9 mouse cellular contexts compared by ENCODE assay signal in genomic region chr8:121649423-121649822, GRCm38 (mm10). TPM values are rescaled to one million over a fixed set of nuclear protein-coding genes. Genes with fewer than 3 reads are reported as not detected.
DNase-seq lines count a peak whose midpoint lies in the region; ATAC-seq and TF ChIP-seq lines count a peak whose summit lies in the region.
"Had no signal": no experiment of that assay in that cellular context is flagged by ENCODE, and none has a peak within 500 bp of the region (broad histone marks: within the 10 kb centered on the region; RNA-seq: fewer than 3 reads in every experiment).

No protein-coding gene starts in this region.

- H3K27ac ChIP-seq in kidney, embryonic 14.5 days (ENCODE audit: low read depth, low read length) = no peak overlapping the region
- no peak overlapping the region for H3K27ac ChIP-seq in forebrain, embryonic 11.5 days (ENCODE audit: low read depth, low read length)
- peak overlapping the region; percentile 71 for H3K27ac ChIP-seq in intestine, postnatal 0 days (ENCODE audit: low read depth, low read length)

- no peak for TF ChIP-seq CTCF in intestine, postnatal 0 days (IDR thresholded peaks at IDR 0.05; ENCODE audit: low read depth)

- no peak for ATAC-seq in kidney, embryonic 14.5 days (ENCODE audit: low FRiP score, low TSS enrichment)
- no peak for ATAC-seq in forebrain, embryonic 11.5 days (replicated peaks; ENCODE audit: low FRiP score)
- ATAC-seq in intestine, postnatal 0 days = no peak

- WGBS in kidney, embryonic 14.5 days = 80% methylated on average over 5 of the region's 5 CpGs
- WGBS in forebrain, embryonic 11.5 days = 83% methylated on average over 5 of the region's 5 CpGs
- WGBS in intestine, postnatal 0 days = 48% methylated on average over 5 of the region's 5 CpGs

- TF ChIP-seq POLR2A in myocyte (IDR thresholded peaks at IDR 0.05; ENCODE audit: insufficient read length, low read depth) = no peak

- peak overlapping the region; percentile 79; the same call in 1 of the 2 replicates for H3K9ac ChIP-seq in kidney, embryonic 14.5 days (ENCODE audit: low read depth, low read length)
- H3K9ac ChIP-seq in forebrain, embryonic 11.5 days (ENCODE audit: low read length) = peak overlapping the region; percentile 32; the same call in 1 of the 2 replicates
- peak overlapping the region; percentile 38; the same call in 1 of the 2 replicates for H3K9ac ChIP-seq in intestine, postnatal 0 days (ENCODE audit: low read depth, low read length)

- no peak overlapping the region for H3ac ChIP-seq in myocyte (ENCODE audit: control insufficient read depth, insufficient read length)

- DNase-seq in kidney, postnatal 14 days = no peak
- DNase-seq in forebrain, embryonic 11.5 days (ENCODE audit: low spot score) = no peak
- no peak for DNase-seq in adipocyte (ENCODE audit: low spot score)
- no peak for DNase-seq in layer of hippocampus, postnatal 25 days (ENCODE audit: extremely low spot score in 1 of 2, low spot score in 1 of 2)
- no peak for DNase-seq in adrenal gland, postnatal 4 days (ENCODE audit: low spot score in 2 of 2)
- DNase-seq: lung, postnatal 36 days had no signal

- no peaks in the 10 kb centered on the region for H3K27me3 ChIP-seq in kidney, embryonic 14.5 days (ENCODE audit: control insufficient read depth, insufficient read depth, low read length)
- H3K27me3 ChIP-seq in forebrain, embryonic 11.5 days (ENCODE audit: control insufficient read depth, insufficient read depth, low read length) = no peaks in the 10 kb centered on the region
- H3K27me3 ChIP-seq in intestine, postnatal 0 days (replicated peaks; ENCODE audit: control insufficient read depth, insufficient read depth, low read length) = no peaks in the 10 kb centered on the region
- no peaks in the 10 kb centered on the region for H3K27me3 ChIP-seq in myocyte (ENCODE audit: control insufficient read depth, insufficient read depth, insufficient read length)

- H3K9me3 ChIP-seq in kidney, embryonic 14.5 days (ENCODE audit: control insufficient read depth, low read length) = no peaks in the 10 kb centered on the region
- no peaks in the 10 kb centered on the region for H3K9me3 ChIP-seq in forebrain, embryonic 11.5 days (ENCODE audit: control insufficient read depth, low read length)
- no peaks in the 10 kb centered on the region for H3K9me3 ChIP-seq in intestine, postnatal 0 days (ENCODE audit: control insufficient read depth)

- H3K79me2 ChIP-seq in myocyte (ENCODE audit: control insufficient read depth, insufficient read depth) = peaks cover 76% of the 10 kb centered on the region

- H3K4me2 ChIP-seq in kidney, embryonic 14.5 days (replicated peaks; ENCODE audit: low read depth, low read length) = peak overlapping the region; percentile 98; the same call in 1 of the 2 replicates
- peak overlapping the region; percentile 97 for H3K4me2 ChIP-seq in forebrain, embryonic 11.5 days (ENCODE audit: low read depth, low read length, severe bottlenecking)
- peak overlapping the region; percentile 94 for H3K4me2 ChIP-seq in intestine, postnatal 0 days (replicated peaks; ENCODE audit: low read depth)
- H3K4me2 ChIP-seq in myocyte (ENCODE audit: low read depth) = peak overlapping the region; percentile 99

- H3K4me1 ChIP-seq in kidney, embryonic 14.5 days (ENCODE audit: control insufficient read depth, insufficient read depth, low read length) = peaks cover 43% of the 10 kb centered on the region
- peaks cover 33% of the 10 kb centered on the region for H3K4me1 ChIP-seq in forebrain, embryonic 11.5 days (replicated peaks; ENCODE audit: control insufficient read depth, insufficient read depth, low read length)
- peaks cover 32% of the 10 kb centered on the region for H3K4me1 ChIP-seq in intestine, postnatal 0 days (replicated peaks; ENCODE audit: control insufficient read depth, insufficient read depth, low read length)

- peaks cover 5% of the 10 kb centered on the region; the same call in 1 of the 2 replicates for H3K36me3 ChIP-seq in kidney, embryonic 14.5 days (ENCODE audit: control insufficient read depth, insufficient read depth, low read length)
- H3K36me3 ChIP-seq in forebrain, embryonic 11.5 days (ENCODE audit: control insufficient read depth, insufficient read depth, low read length) = no peaks in the 10 kb centered on the region; the same call in 1 of the 2 replicates
- no peaks in the 10 kb centered on the region for H3K36me3 ChIP-seq in intestine, postnatal 0 days (ENCODE audit: control insufficient read depth, insufficient read depth)
- H3K36me3 ChIP-seq in myocyte (ENCODE audit: control insufficient read depth, insufficient read depth) = no peaks in the 10 kb centered on the region

- no peak overlapping the region for H3K4me3 ChIP-seq in kidney, embryonic 14.5 days (ENCODE audit: low read length)
- peak overlapping the region; percentile 82; the same call in 1 of the 2 replicates for H3K4me3 ChIP-seq in forebrain, embryonic 11.5 days (ENCODE audit: low read depth, low read length)
- H3K4me3 ChIP-seq in intestine, postnatal 0 days (ENCODE audit: low read depth, low read length) = peak overlapping the region; percentile 70; the same call in 1 of the 2 replicates
- no peak overlapping the region for H3K4me3 ChIP-seq in myocyte

TF ChIP-seq in myocyte, 11 proteins besides CTCF, POLR2A, EP300 and RAD21:
- TF ChIP-seq E2F4 (IDR thresholded peaks at IDR 0.05; ENCODE audit: insufficient read depth) (no peak), USF1 (IDR thresholded peaks at IDR 0.05; ENCODE audit: low read depth) (no peak), MAX (IDR thresholded peaks at IDR 0.05; ENCODE audit: low read depth) (no peak), TCF3 (IDR thresholded peaks at IDR 0.05; ENCODE audit: insufficient read length, low read depth) (no peak), CEBPB (IDR thresholded peaks at IDR 0.05; ENCODE audit: insufficient read depth, poor library complexity, severe bottlenecking) (no peak), SRF (IDR thresholded peaks at IDR 0.05; ENCODE audit: control insufficient read depth, insufficient read length, low read depth) (no peak), TCF12 (IDR thresholded peaks at IDR 0.05; ENCODE audit: insufficient read depth, poor library complexity, severe bottlenecking) (no peak), REST (IDR thresholded peaks at IDR 0.05; ENCODE audit: insufficient read depth, insufficient read length) (no peak), MYOG (IDR thresholded peaks at IDR 0.05; ENCODE audit: control insufficient read depth in 1 of 3, insufficient read depth in 1 of 3, insufficient read length in 2 of 3, low read depth in 2 of 3) (no peak), MYOD1 (IDR thresholded peaks at IDR 0.05; ENCODE audit: control insufficient read depth in 1 of 3, insufficient read length in 2 of 3, low read depth in 2 of 3) (no peak), POLR2AphosphoS2 (IDR thresholded peaks at IDR 0.05; ENCODE audit: insufficient read length, low read depth) (no peak)

RNA-seq across cellular contexts. Expression of gene Zcchc14, which starts 3.3 kb away (rescaled TPM):
- polyA plus RNA-seq in kidney, embryonic 14.5 days (2014; fragmentation: Nextera tagmentation; extraction: Ambion mirVana) = 19.3 and 26.9 TPM in 2 replicates
- 27.1 and 27.4 TPM in 2 replicates for polyA plus RNA-seq in forebrain, embryonic 11.5 days (2014; fragmentation: Nextera tagmentation; extraction: Ambion mirVana)
- polyA plus RNA-seq in intestine, postnatal 0 days (2015; fragmentation: Nextera tagmentation; extraction: Ambion mirVana) = 6.9 and 8.3 TPM in 2 replicates
- polyA plus RNA-seq in myocyte (2012; fragmentation: generic; extraction: Trizol) = 11.9 TPM
- 10 to 100 TPM; 79.7 to 88.2 TPM for total RNA-seq in layer of hippocampus, postnatal 25 days (2021)
- total RNA-seq in adrenal gland, postnatal 4 days (2021) = 10 to 100 TPM; 60.9 to 65.2 TPM

RNA-seq across cellular contexts. Expression of gene Map1lc3b, which starts 59.3 kb away (rescaled TPM):
- 204 and 205 TPM in 2 replicates for polyA plus RNA-seq in kidney, embryonic 14.5 days (2014; fragmentation: Nextera tagmentation; extraction: Ambion mirVana)
- 213 and 217 TPM in 2 replicates for polyA plus RNA-seq in forebrain, embryonic 11.5 days (2014; fragmentation: Nextera tagmentation; extraction: Ambion mirVana)
- 264 and 267 TPM in 2 replicates for polyA plus RNA-seq in intestine, postnatal 0 days (2015; fragmentation: Nextera tagmentation; extraction: Ambion mirVana)
- polyA plus RNA-seq in myocyte (2012; fragmentation: generic; extraction: Trizol) = 186 TPM
- total RNA-seq in layer of hippocampus, postnatal 25 days (2021) = 100 to 1,000 TPM; 160 to 197 TPM
- 100 to 1,000 TPM; 131 to 133 TPM for total RNA-seq in adrenal gland, postnatal 4 days (2021)

Comparison
In these comparisons a context has a peak if more than half of its experiments do, and no peak if none do; other contexts are left out.
1. H3K4me3 ChIP-seq: peak in forebrain, embryonic 11.5 days (single experiment) and intestine, postnatal 0 days (single experiment); none in kidney, embryonic 14.5 days (single experiment) and myocyte (single experiment).
2. Peak in every context shown above with its lines, with median percentiles within 50 percentile points of each other: H3K4me2 ChIP-seq and H3K9ac ChIP-seq.